Mouse (Mus musculus) hindbrain, embryonic 15.5 days (tissue): ENCODE results near the gene 4931422A03Rik. TPM values are rescaled to one million over a fixed set of nuclear protein-coding genes. Genes with fewer than 3 reads are reported as not detected.

ENCODE experiments used
- ATAC-seq: fragments of 200-750 bp; cut with Nextera tagmentation; 2 replicates; pipeline ENCODE4 v1.8.0; 2017; ENCODE audit warnings: low read depth, moderate number of reproducible peaks, moderate TSS enrichment; ENCODE audit not compliant: low FRiP score
- H3K27ac ChIP-seq: fragments of 300-500 bp; sonication (generic); replicated peaks from 2 replicates; pipeline ENCODE4 v1.5.1; 2015; ENCODE audit warnings: mild to moderate bottlenecking, inconsistent platforms
- H3K27me3 ChIP-seq: fragments of 300-500 bp; sonication (generic); 2 replicates; pipeline ENCODE4 v1.6.1; 2015; ENCODE audit warnings: control low read depth, inconsistent platforms
- H3K36me3 ChIP-seq: fragments of 300-500 bp; sonication (generic); 2 replicates; pipeline ENCODE4 v1.6.1; 2015; ENCODE audit warnings: control low read depth, inconsistent platforms
- H3K4me1 ChIP-seq: fragments of 300-500 bp; sonication (generic); replicated peaks from 2 replicates; pipeline ENCODE4 v1.6.1; 2015; ENCODE audit warnings: control low read depth, inconsistent platforms
- H3K4me2 ChIP-seq: fragments of 300-500 bp; sonication (generic); 2 replicates; pipeline ENCODE4 v1.6.1; 2015; ENCODE audit warnings: moderate library complexity, mild to moderate bottlenecking, inconsistent platforms
- H3K4me3 ChIP-seq: fragments of 300-500 bp; sonication (generic); 2 replicates; pipeline ENCODE4 v1.5.1; 2015; ENCODE audit warnings: mild to moderate bottlenecking, inconsistent platforms
- H3K9ac ChIP-seq: fragments of 300-500 bp; sonication (generic); 2 replicates; pipeline ENCODE4 v1.6.1; 2015; ENCODE audit warnings: inconsistent platforms
- H3K9me3 ChIP-seq: fragments of 300-500 bp; sonication (generic); 2 replicates; pipeline ENCODE4 v1.6.1; 2016; ENCODE audit warnings: control low read depth, inconsistent platforms
- WGBS: fragments of 180-500 bp; shearing (Covaris S2); methylation state at CpG from one replicate; pipeline ENCODE4 v1.1.7; 2015; 5-methylcytosine and 5-hydroxymethylcytosine counted together
- polyA plus RNA-seq: library from polyadenylated mRNA; unstranded; fragments of >200 nt; fragmentation: Nextera tagmentation; extraction: Ambion mirVana; gene quantifications from 2 replicates; pipeline ENCODE4 v1.2.1, GENCODE M21; 2015

Gene 4931422A03Rik
- polyA plus RNA-seq, 1 experiment from 2014 or later, result 2.7 TPM

DNA sequence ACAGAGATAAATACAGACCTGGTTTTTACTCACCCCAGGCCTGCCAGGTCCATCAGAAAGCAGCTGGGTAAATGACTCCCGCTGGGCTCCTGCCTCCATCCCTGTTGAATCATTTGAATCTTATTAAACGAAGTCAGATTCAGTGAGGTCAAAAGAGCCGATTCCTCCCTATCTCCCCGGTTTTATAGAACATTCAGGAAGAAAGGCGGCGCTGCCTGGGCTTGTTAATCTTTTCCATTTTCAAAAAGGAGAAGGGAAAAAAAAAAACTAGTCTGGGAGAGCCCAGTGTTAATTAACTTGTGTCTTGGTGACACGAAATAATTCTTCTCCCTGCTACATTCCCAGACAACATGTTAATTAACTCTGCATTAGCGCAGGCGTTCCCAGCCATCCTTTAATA is 50.4 kb downstream of the 4931422A03Rik start:
- no peaks in the 10 kb centered on the region for H3K36me3 ChIP-seq
- no peak overlapping the region for H3K4me3 ChIP-seq
- no peak overlapping the region for H3K9ac ChIP-seq
- no peak overlapping the region for H3K4me2 ChIP-seq
- WGBS, result 21% methylated on average over 9 of the region's 9 CpGs
- H3K9me3 ChIP-seq, result no peaks in the 10 kb centered on the region
- peaks cover 16% of the 10 kb centered on the region for H3K4me1 ChIP-seq
- no peaks in the 10 kb centered on the region for H3K27me3 ChIP-seq
- ATAC-seq, result no peak
- H3K27ac ChIP-seq, result no peak overlapping the region

DNA sequence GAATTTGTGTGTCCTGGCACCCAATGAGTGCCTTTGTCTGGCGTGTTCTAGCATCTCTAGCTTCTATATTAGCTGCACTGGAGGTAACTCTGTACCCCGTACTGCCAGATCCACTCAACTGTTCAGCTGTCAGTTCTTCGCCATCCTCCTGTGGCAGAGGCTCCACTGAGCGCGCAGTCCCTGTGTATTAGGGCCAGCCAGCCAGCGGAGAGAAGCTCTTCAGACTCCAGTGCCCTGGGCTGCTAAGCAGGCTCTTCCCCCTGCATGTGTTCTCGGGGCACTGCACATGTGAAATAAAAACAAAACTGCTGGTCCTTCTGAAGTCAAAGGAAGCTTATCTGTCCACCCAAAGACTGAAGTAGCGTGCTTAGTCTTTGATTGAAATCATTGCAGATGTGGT is 50.9 kb downstream of the 4931422A03Rik start:
- WGBS, result 44% methylated on average over 8 of the region's 8 CpGs
- no peak overlapping the region for H3K9ac ChIP-seq
- no peak overlapping the region for H3K4me2 ChIP-seq
- no peaks in the 10 kb centered on the region for H3K36me3 ChIP-seq
- no peaks in the 10 kb centered on the region for H3K9me3 ChIP-seq
- peaks cover 19% of the 10 kb centered on the region for H3K4me1 ChIP-seq
- no peak for ATAC-seq
- H3K27ac ChIP-seq, result no peak overlapping the region
- H3K4me3 ChIP-seq, result no peak overlapping the region
- no peaks in the 10 kb centered on the region for H3K27me3 ChIP-seq

- ATAC-seq, result no peak
- 79% methylated on average over 7 of the region's 7 CpGs for WGBS
- H3K9me3 ChIP-seq, result no peaks in the 10 kb centered on the region
Observed at GRCm38 (mm10) chr2:103975904-103976303, 52.3 kb downstream of the 4931422A03Rik start.

DNA sequence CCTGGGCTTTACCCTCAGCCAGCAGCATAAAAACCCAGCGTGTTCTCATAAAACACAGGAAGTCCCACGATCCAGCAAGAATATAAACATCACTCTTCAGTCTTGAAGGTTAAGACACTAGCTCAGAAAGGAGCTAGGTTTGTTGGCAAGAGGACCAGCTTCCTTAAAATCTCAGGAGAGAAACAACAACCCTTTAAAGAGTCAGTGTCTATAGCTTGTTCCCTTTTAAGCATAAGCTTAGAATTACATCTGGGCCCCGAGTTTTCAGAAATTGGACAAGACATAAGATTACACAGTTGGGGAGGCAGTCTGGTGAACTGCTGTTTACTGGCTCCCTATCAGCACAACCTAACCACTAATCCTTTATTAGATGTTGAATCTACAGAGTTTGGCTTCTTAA is 56.3 kb downstream of the 4931422A03Rik start:
- no peak for ATAC-seq
- H3K4me1 ChIP-seq, result peaks cover 28% of the 10 kb centered on the region
- peak overlapping the region; percentile 77 for H3K4me3 ChIP-seq
- peak overlapping the region; percentile 93 for H3K4me2 ChIP-seq
- WGBS, result 30% methylated on average over 3 of the region's 3 CpGs
- H3K27me3 ChIP-seq, result no peaks in the 10 kb centered on the region
- H3K27ac ChIP-seq, result no peak overlapping the region
- no peaks in the 10 kb centered on the region for H3K36me3 ChIP-seq
- no peak overlapping the region for H3K9ac ChIP-seq
- H3K9me3 ChIP-seq, result no peaks in the 10 kb centered on the region

More at GRCm38 (mm10) chr2:103975904-103976303, 52.3 kb downstream of the 4931422A03Rik start:
- H3K27me3 ChIP-seq, result no peaks in the 10 kb centered on the region
- H3K4me3 ChIP-seq, result no peak overlapping the region
- no peaks in the 10 kb centered on the region for H3K36me3 ChIP-seq
- no peak overlapping the region for H3K27ac ChIP-seq
- peaks cover 25% of the 10 kb centered on the region for H3K4me1 ChIP-seq
- H3K9ac ChIP-seq, result no peak overlapping the region
- no peak overlapping the region for H3K4me2 ChIP-seq

GRCm38 (mm10) chr2:103970791-103971649 is 57.1 kb downstream of the 4931422A03Rik start:
- Histone ChIP-seq H3K4me3 (peak overlapping the region; percentile 77), H3K4me1 (peaks cover 26% of the 10 kb centered on the region), H3K9ac (peak overlapping the region; percentile 82), H3K27ac (peak overlapping the region; percentile 86), H3K9me3 (no peaks in the 10 kb centered on the region), H3K4me2 (peak overlapping the region; percentile 93), H3K36me3 (no peaks in the 10 kb centered on the region), H3K27me3 (no peaks in the 10 kb centered on the region)
- no peak; the same call in 1 of the 2 replicates for ATAC-seq
- WGBS, result 1% methylated on average over 32 of the region's 32 CpGs

- peaks cover 26% of the 10 kb centered on the region for H3K4me1 ChIP-seq
- peak overlapping the region; percentile 86 for H3K27ac ChIP-seq
- peak overlapping the region; percentile 93 for H3K4me2 ChIP-seq
- peak overlapping the region; percentile 82 for H3K9ac ChIP-seq
- no peaks in the 10 kb centered on the region for H3K27me3 ChIP-seq
- peak overlapping the region; percentile 77 for H3K4me3 ChIP-seq
- H3K36me3 ChIP-seq, result no peaks in the 10 kb centered on the region
- H3K9me3 ChIP-seq, result no peaks in the 10 kb centered on the region
- 0% methylated on average over 60 of the region's 79 CpGs for WGBS
- peak; percentile 60 for ATAC-seq
Observed at GRCm38 (mm10) chr2:103970041-103970790, 57.9 kb downstream of the 4931422A03Rik start.

DNA sequence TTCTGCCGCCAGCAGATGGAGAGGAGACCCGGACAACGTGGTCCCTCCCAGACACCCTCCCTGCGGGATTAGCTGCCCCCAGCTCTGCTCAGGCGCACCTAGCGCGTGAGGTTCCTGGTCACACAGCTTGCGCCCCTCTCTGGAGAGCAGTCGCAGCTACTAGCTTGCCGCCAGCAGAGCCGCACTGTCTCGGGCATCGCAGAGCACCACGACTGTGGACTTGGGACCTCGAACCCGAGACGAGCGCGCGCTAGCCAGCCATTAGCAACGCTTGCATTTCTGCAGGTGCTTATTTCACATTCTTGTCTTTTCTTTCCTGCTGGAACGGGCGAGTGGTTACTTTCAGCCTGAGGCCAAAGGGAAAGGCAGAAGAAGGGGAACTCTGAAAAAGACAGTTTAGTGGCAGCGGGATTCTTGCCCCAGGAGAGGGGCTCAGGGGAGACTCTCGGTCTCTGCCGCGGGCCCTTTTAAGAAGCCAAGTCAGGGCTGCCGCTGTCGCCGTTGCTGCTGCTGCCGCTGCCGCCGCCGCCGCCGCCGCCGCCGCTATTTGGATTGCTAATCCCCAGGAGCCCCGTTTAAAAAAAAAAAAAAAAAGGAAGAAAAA is 58.6 kb downstream of the 4931422A03Rik start:
- no peaks in the 10 kb centered on the region for H3K27me3 ChIP-seq
- WGBS, result under 1% methylated on average over 40 of the region's 40 CpGs

DNA sequence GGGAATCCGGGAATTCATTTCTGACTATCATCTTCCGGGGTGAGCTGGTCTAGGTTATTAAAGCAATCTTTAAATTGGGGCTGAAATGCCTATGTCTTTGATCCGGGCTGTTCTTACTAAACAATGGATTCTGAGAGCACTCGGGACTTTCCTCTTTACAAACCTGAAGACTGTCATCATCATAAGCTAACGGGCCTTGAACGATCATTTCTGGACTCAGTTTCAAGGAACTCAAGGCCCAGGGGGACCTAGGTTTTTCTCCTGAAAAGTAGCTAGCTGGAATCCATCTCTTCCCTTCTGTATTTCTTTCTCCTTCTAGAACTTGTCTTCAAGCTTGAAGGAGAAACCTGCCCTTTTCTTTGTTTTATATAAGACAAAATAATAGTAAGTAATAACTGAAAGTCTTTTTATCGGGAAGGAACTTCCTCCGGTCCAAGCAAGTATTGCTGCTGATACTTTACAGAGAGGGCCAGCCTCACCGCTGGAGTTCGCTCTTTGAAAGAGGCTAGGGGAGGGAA is 59.2 kb downstream of the 4931422A03Rik start:
- Histone ChIP-seq H3K4me1 (peaks cover 26% of the 10 kb centered on the region), H3K9ac (peak overlapping the region; percentile 82), H3K9me3 (no peaks in the 10 kb centered on the region), H3K4me3 (peak overlapping the region; percentile 77), H3K4me2 (peak overlapping the region; percentile 93), H3K36me3 (no peaks in the 10 kb centered on the region), H3K27ac (peak overlapping the region; percentile 86), H3K27me3 (no peaks in the 10 kb centered on the region)
- WGBS, result 22% methylated on average over 10 of the region's 10 CpGs
- no peak for ATAC-seq

More for the DNA sequence above, 58.6 kb downstream of the 4931422A03Rik start:
- peak overlapping the region; percentile 77 for H3K4me3 ChIP-seq
- ATAC-seq, result peak; percentile 88
- no peaks in the 10 kb centered on the region for H3K9me3 ChIP-seq
- H3K36me3 ChIP-seq, result no peaks in the 10 kb centered on the region
- H3K9ac ChIP-seq, result peak overlapping the region; percentile 82
- H3K4me2 ChIP-seq, result peak overlapping the region; percentile 93
- H3K27ac ChIP-seq, result peak overlapping the region; percentile 86
- peaks cover 26% of the 10 kb centered on the region for H3K4me1 ChIP-seq

- H3K4me3 ChIP-seq, result no peak overlapping the region
- 79% methylated on average over 4 of the region's 4 CpGs for WGBS
- no peak overlapping the region for H3K9ac ChIP-seq
- H3K27ac ChIP-seq, result no peak overlapping the region
- no peak for ATAC-seq
- no peaks in the 10 kb centered on the region for H3K36me3 ChIP-seq
- H3K9me3 ChIP-seq, result no peaks in the 10 kb centered on the region
- H3K27me3 ChIP-seq, result no peaks in the 10 kb centered on the region
- H3K4me1 ChIP-seq, result peaks cover 26% of the 10 kb centered on the region
- no peak overlapping the region for H3K4me2 ChIP-seq
Observed at GRCm38 (mm10) chr2:103968186-103968585, 60.0 kb downstream of the 4931422A03Rik start.

GRCm38 (mm10) chr2:103965391-103965790 is 62.8 kb downstream of the 4931422A03Rik start:
- Histone ChIP-seq H3K27ac (no peak overlapping the region), H3K36me3 (no peaks in the 10 kb centered on the region), H3K4me1 (peaks cover 9% of the 10 kb centered on the region), H3K4me3 (no peak overlapping the region), H3K27me3 (no peaks in the 10 kb centered on the region), H3K4me2 (no peak overlapping the region), H3K9me3 (no peaks in the 10 kb centered on the region), H3K9ac (no peak overlapping the region)
- 95% methylated on average over 3 of the region's 3 CpGs for WGBS
- no peak for ATAC-seq

GRCm38 (mm10) chr2:103962349-103962748 is 65.8 kb downstream of the 4931422A03Rik start:
- no peak for ATAC-seq
- 58% methylated on average over 4 of the region's 4 CpGs for WGBS
- Histone ChIP-seq H3K27me3 (no peaks in the 10 kb centered on the region), H3K4me1 (no peaks in the 10 kb centered on the region), H3K9ac (no peak overlapping the region), H3K9me3 (no peaks in the 10 kb centered on the region), H3K4me2 (no peak overlapping the region), H3K27ac (no peak overlapping the region), H3K4me3 (no peak overlapping the region), H3K36me3 (no peaks in the 10 kb centered on the region)
